Mouse (Mus musculus): ENCODE results near the gene Sgms1.

The Sgms1 gene

GRCm38 (mm10) chr19:32179514-32179913, 210.0 kb downstream of the Sgms1 start:
- DNase-seq (ENCODE audit: low spot score) = no peak

- DNase-seq (ENCODE audit: low spot score) = no peak
Measured at GRCm38 (mm10) chr19:32178161-32178560, 211.4 kb downstream of the Sgms1 start.

DNA sequence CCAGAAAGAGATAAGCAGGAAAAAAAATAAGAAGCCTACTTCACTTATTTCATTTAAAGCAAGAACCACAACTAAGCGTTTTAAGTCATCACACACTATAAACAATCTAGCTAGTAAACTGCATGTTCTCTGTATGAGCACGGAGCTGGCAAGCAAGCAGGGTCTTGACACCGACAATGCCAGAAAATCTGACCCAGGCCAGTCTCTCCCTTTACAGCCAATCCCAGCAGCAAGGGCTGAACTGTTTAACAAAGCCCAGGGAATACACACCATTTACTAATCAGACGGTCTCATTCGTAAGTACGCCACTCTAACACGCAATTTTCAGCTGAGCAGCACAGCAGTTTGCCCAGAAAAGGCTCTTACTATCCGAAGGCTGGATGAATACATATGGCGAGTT, 213.1 kb downstream of the Sgms1 start:
- DNase-seq (ENCODE audit: low spot score) = no peak

- no peak for DNase-seq (ENCODE audit: low spot score)
Measured at GRCm38 (mm10) chr19:32175991-32176390, 213.5 kb downstream of the Sgms1 start.

GRCm38 (mm10) chr19:32175013-32175412, 214.5 kb downstream of the Sgms1 start:
- DNase-seq (ENCODE audit: low spot score) = no peak

DNA sequence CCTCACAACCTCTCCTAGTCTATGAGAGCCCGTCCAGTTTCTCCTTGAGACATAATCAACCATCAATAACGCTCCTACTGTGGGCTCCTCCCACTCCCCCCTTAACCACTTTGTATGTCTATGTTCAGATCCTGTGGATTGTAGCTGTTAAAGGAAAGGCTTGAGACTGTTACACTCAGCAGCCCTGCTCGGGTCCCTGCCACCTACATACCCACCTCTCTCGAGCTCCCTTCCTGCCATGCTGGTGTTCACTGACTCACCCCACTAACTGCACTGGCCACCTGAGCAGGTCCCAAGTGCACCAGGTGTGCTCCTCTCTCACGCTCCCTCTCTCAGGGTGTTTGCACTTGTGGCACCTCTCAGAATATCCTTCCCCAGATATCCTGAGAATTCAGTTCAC, 215.0 kb downstream of the Sgms1 start:
- DNase-seq (ENCODE audit: low spot score) = no peak

DNA sequence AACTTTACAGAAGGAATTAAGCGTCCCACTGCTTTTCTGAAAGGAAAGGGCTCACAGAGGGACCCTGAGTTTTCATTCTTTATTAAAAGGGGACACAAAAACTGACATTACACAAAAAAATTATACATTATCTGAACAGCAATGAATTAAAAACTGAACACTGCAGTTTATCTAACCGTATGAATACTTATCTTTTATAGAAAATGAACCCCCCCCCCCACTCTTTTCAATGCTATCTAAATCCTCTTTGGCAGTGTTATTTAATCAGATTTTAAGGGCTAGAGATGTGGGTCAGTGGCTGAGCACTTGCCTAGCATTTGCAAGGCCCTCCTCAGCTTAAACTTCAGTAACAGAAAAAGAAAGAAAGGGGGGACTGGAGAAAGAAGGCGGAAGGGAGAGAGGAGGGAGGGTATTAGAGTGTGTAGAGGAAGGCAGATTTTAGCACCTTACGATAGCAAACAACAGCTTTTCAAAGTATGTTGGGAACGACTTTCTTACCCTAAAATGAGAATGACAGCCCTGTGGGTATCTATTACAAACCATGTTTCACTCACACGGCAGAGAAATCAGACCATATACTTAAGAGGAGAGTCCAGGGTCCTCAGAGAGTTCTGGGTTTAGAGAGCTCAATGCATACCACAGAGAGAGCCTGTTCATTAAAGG, 215.9 kb downstream of the Sgms1 start:
- DNase-seq (ENCODE audit: low spot score) = no peak

DNA sequence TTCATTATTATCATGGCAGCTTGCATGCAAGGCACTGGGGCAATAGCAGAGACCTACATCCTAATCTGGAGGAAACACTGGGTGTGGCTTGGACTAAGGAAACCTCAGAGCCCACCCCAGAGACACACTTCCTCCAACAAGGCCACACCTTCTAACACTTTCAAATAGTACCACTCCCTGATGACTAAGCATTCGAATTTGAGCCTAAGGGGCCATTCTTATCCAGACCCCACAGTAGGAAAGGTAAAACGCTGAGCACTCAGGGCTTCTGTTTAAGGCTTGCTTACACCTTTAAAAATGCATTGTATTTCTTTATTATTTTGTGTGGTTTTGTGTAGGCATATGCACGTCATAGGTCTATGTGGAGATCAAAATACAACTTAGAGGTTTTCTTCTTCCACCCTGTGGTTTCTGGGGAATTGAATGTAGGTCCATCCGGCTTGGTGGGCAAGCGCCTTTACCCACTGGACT, 217.0 kb downstream of the Sgms1 start:
- peak; percentile 73 for DNase-seq (ENCODE audit: low spot score)

DNA sequence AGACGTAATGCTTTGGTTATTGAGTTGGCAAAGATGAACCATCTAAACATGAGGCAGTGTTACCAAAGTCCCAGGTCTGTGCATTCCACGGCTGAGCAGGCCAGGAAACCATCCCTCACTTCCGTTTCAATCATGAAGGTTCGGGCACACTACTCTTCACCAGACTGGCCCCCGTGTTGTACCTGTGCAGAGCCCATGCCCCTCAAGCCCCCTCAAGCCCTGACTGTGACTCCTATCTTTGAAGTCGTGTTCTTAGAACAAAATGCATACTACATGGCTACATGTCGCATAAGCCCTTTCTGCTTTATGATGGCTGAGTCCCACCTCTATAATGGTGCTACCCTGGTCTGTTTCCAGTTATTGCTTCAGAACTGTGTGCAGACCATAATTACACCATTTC, 217.5 kb downstream of the Sgms1 start:
- no peak for DNase-seq (ENCODE audit: low spot score)

DNA sequence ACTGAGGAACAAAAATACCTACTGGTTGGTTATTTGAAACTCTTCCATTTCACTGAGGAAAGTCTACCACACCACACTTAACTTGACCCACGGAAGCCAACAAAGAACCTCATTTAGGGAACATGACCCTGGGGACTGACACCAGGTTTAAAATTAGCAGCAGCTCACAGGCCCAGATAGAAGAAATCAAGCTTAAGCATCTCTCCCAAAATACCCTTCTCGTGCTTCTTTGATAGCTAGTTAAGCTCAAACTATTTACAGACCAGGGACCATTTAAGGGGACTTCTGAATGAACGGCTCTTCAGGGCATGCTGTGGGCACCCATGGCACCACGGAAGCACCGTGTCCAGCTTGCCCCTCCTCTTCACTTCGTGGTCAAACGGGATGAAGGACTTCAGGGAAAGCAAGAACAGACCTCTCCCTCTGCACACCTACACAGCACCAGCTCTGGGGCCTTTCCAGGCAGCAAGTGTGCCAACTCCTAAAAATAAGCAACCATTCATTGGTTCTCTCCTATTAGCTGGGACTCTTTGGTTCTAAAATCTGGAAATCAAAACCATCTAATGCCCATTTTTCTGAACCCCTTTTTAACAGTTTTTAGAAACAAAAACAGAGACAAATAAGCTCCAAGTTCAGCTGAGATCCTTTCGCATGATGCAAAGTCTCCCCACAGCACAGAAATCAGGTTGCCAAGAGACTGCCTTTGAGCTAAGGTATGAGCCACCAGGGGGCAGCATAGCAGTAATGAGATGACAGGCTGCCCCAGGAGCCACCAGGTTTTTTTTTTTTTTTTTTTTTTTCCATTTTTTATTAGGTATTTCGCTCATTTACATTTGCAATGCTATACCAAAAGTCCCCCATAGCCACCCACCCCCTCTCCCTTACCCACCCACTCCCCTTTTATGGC, 219.6 kb downstream of the Sgms1 start:
- DNase-seq (ENCODE audit: low spot score) = peak; percentile 81

GRCm38 (mm10) chr19:32168031-32168430, 221.5 kb downstream of the Sgms1 start:
- DNase-seq (ENCODE audit: low spot score) = no peak

GRCm38 (mm10) chr19:32166823-32167605, 222.5 kb downstream of the Sgms1 start:
- no peak for DNase-seq (ENCODE audit: low spot score)

GRCm38 (mm10) chr19:32165711-32166110, 223.8 kb downstream of the Sgms1 start:
- DNase-seq (ENCODE audit: low spot score) = no peak

DNA sequence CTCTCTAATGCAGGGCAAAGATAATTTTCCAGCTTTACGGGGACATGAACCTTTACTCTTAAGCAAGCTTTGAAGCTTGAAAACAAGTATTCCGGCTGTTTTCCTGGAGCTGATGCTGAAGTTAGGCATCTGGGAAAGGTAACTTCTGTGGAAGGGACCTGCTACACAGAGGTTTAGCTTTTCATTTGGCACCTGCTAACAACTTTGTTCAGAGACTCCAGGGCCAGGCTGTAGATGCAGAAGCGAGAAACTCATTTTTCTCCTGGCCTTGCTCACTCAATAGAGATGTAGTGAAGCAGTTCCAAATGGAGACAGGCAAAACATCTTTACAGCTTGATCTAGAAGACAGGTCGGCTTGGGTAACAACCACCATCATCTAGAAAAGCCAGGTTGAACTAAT, 225.4 kb downstream of the Sgms1 start:
- DNase-seq (ENCODE audit: low spot score) = no peak

- no peak for DNase-seq (ENCODE audit: low spot score)
Measured at GRCm38 (mm10) chr19:32159944-32160343, 229.6 kb downstream of the Sgms1 start.

DNA sequence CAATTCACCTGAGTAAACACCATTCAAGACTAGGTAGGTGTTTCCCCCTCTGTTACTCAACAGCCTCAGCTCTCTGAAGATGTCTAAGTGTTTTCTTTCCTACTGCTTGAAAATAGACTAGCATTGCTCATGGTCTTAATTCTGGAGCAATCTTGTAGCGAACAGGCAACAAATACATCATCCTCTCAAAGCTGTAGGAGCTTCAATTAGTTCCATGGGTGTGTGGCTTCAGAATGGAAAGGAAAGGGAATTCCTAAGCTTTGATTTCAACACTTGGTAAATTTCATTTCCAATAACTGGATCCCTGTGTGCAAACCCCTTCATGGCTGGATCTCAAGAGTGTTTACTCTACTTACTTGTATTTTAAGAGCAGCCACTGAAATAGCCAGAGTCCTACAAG, 230.3 kb downstream of the Sgms1 start:
- peak; percentile 37 for DNase-seq (ENCODE audit: low spot score)

DNA sequence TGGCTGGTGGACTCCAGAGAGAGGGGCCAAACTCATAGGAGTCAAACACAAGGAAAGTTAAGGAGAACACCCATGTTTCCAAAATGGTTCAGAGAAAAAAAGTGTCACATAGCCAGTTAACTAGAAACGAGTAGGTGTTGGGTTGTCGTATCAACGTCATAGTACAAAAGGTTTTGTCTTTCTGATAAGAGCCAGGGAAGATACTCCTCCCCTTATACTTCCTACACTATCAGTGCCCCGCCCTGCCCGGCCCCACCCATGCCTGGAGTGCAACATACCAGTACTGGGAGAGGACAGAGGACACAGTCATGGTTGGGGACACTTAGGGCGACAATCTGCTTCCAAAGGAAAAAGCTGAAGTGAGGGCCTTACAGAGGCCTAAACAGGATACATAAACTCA, 232.5 kb downstream of the Sgms1 start:
- no peak for DNase-seq (ENCODE audit: low spot score)

- no peak for DNase-seq (ENCODE audit: low spot score)
Measured at GRCm38 (mm10) chr19:32152529-32152928, 237.0 kb downstream of the Sgms1 start.

DNA sequence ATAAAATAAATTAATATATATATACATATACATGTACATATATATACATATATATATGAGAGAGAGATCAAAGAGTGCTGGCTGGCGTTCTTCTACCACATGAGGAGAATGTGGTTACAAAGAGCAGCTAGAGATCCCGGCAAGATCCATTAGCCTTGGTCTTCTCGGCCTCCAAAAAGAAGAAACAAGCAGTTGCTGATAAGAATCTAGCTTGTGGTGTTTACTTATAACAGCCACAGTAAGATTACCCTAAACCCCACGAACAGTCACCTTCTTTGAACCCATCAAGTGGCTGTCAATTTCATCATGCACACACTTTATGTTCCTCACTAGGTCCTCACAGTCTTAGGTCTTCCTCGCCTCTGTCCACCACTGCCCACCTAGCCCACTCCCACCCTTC, 240.8 kb downstream of the Sgms1 start:
- DNase-seq (ENCODE audit: low spot score) = no peak

GRCm38 (mm10) chr19:32142383-32142782, 247.1 kb downstream of the Sgms1 start:
- DNase-seq (ENCODE audit: low spot score) = no peak

- DNase-seq (ENCODE audit: low spot score) = no peak
Measured at GRCm38 (mm10) chr19:32138361-32139088, 251.0 kb downstream of the Sgms1 start.

DNA sequence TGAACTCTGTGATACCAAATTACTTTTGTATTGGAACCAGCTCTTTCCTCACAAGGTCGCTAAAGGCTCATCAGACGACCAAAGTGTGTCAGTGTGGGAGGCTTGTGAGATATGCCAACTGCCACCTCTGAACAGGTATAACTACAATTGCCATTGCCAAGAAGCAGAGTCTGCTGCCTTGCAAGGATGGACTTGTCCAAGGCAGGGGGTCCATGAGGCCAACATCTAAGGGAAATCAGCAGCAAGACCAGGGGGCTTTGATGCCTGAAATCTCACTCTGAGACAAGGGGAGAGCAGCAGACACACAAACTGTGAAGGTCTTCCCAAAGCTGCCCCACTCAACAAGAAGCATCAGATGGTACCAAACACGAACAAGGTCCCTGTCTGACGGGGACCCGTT, 251.6 kb downstream of the Sgms1 start:
- DNase-seq (ENCODE audit: low spot score) = no peak

Measured in lung, postnatal 25 days (tissue).